Mouse (Mus musculus) frontal cortex, adult 2 months (tissue): ENCODE results near the gene Pgpep1l. TPM values are rescaled to one million over a fixed set of nuclear protein-coding genes. Genes with fewer than 3 reads are reported as not detected.

Experiments used
- DNase-seq, 2 experiments: peaks; one replicate each; pipeline ENCODE4 v3.0.0; 2022; ENCODE audit warnings: low spot score in 1 of 2; ENCODE audit errors: extremely low spot score in 1 of 2
- polyA plus RNA-seq: library from polyadenylated mRNA; depleted of rRNA; stranded (reverse); fragments of >200 nt; gene quantifications from 2 replicates; pipeline ENCODE4 v1.2.3, GENCODE M21; 2012

The Pgpep1l gene
- polyA plus RNA-seq, 1 experiment: 0.80 TPM

- DNase-seq: peak; percentile 72 to 85
Observed at GRCm38 (mm10) chr7:68264531-68264930, 498 bp upstream of the Pgpep1l start.

- no peak for DNase-seq
Observed at GRCm38 (mm10) chr7:68263346-68264027, 546 bp downstream of the Pgpep1l start.

- no peak for DNase-seq
Observed at GRCm38 (mm10) chr7:68262612-68263200, 1.3 kb downstream of the Pgpep1l start.

GRCm38 (mm10) chr7:68259523-68260081, 4.4 kb downstream of the Pgpep1l start:
- DNase-seq: no peak

GRCm38 (mm10) chr7:68258326-68259150, 5.5 kb downstream of the Pgpep1l start:
- DNase-seq: no peak

- DNase-seq: no peak
Observed at GRCm38 (mm10) chr7:68257767-68258166, 6.3 kb downstream of the Pgpep1l start.

- DNase-seq: no peak
Observed at GRCm38 (mm10) chr7:68250902-68251301, 13.1 kb downstream of the Pgpep1l start.

GRCm38 (mm10) chr7:68250411-68250810, 13.6 kb downstream of the Pgpep1l start:
- DNase-seq: no peak

- DNase-seq: no peak
Observed at GRCm38 (mm10) chr7:68246249-68246648, 17.8 kb downstream of the Pgpep1l start.

- no peak for DNase-seq
Observed at GRCm38 (mm10) chr7:68245681-68246080, 18.4 kb downstream of the Pgpep1l start.

GRCm38 (mm10) chr7:68241205-68241604, 22.8 kb downstream of the Pgpep1l start:
- DNase-seq: no peak

GRCm38 (mm10) chr7:68239220-68239827, 24.7 kb downstream of the Pgpep1l start:
- DNase-seq: no peak

- no peak for DNase-seq
Observed at GRCm38 (mm10) chr7:68236817-68237216, 27.2 kb downstream of the Pgpep1l start.

GRCm38 (mm10) chr7:68233619-68234223, 30.3 kb downstream of the Pgpep1l start:
- no peak for DNase-seq

GRCm38 (mm10) chr7:68232521-68232920, 31.5 kb downstream of the Pgpep1l start:
- DNase-seq: no peak

- no peak for DNase-seq
Observed at GRCm38 (mm10) chr7:68230831-68231230, 33.2 kb downstream of the Pgpep1l start.

- DNase-seq: no peak
Observed at GRCm38 (mm10) chr7:68228491-68228890, 35.5 kb downstream of the Pgpep1l start.

GRCm38 (mm10) chr7:68227621-68228020, 36.4 kb downstream of the Pgpep1l start:
- no peak for DNase-seq

GRCm38 (mm10) chr7:68227021-68227420, 37.0 kb downstream of the Pgpep1l start:
- no peak for DNase-seq

- DNase-seq: peak in 1 of 2 experiments; percentile 63
Observed at GRCm38 (mm10) chr7:68225427-68226054, 38.5 kb downstream of the Pgpep1l start.
